Mouse (Mus musculus): Measurements from ENCODE around the gene Gm28047.

The Gm28047 gene

GRCm38 (mm10) chr15:102515261-102515660 lies 109.6 kb downstream of the Gm28047 start:
- DNase-seq: no peak

GRCm38 (mm10) chr15:102513004-102513403 lies 111.9 kb downstream of the Gm28047 start:
- DNase-seq: no peak

- no peak for DNase-seq
Measured at GRCm38 (mm10) chr15:102512471-102512870, 112.4 kb downstream of the Gm28047 start.

- DNase-seq: no peak
Measured at GRCm38 (mm10) chr15:102512010-102512409, 112.9 kb downstream of the Gm28047 start.

GRCm38 (mm10) chr15:102511285-102511833 lies 113.5 kb downstream of the Gm28047 start:
- DNase-seq: no peak

- peak; percentile 62 to 74 for DNase-seq
Measured at GRCm38 (mm10) chr15:102510590-102511284, 114.1 kb downstream of the Gm28047 start.

GRCm38 (mm10) chr15:102510110-102510509 lies 114.8 kb downstream of the Gm28047 start:
- DNase-seq: no peak

GRCm38 (mm10) chr15:102508336-102508735 lies 116.5 kb downstream of the Gm28047 start:
- DNase-seq: no peak

- no peak for DNase-seq
Measured at GRCm38 (mm10) chr15:102507561-102507960, 117.3 kb downstream of the Gm28047 start.

GRCm38 (mm10) chr15:102506864-102507263 lies 118.0 kb downstream of the Gm28047 start:
- no peak for DNase-seq

GRCm38 (mm10) chr15:102506464-102506830 lies 118.4 kb downstream of the Gm28047 start:
- no peak for DNase-seq

- DNase-seq: no peak
Measured at GRCm38 (mm10) chr15:102505770-102506463, 119.0 kb downstream of the Gm28047 start.

GRCm38 (mm10) chr15:102505073-102505769 lies 119.6 kb downstream of the Gm28047 start:
- no peak for DNase-seq

GRCm38 (mm10) chr15:102503924-102504782 lies 120.7 kb downstream of the Gm28047 start:
- DNase-seq: no peak

- no peak for DNase-seq
Measured at GRCm38 (mm10) chr15:102503447-102503846, 121.4 kb downstream of the Gm28047 start, which contains the start of gene Gm10337. Gm10337 (plus strand) TSS chr15:102503722.

GRCm38 (mm10) chr15:102502254-102502840 lies 122.5 kb downstream of the Gm28047 start:
- DNase-seq: no peak

GRCm38 (mm10) chr15:102501084-102501814 lies 123.6 kb downstream of the Gm28047 start:
- DNase-seq: no peak

- DNase-seq: no peak
Measured at GRCm38 (mm10) chr15:102500479-102500878, 124.4 kb downstream of the Gm28047 start.

GRCm38 (mm10) chr15:102499851-102500250 lies 125.0 kb downstream of the Gm28047 start:
- DNase-seq: no peak

- no peak for DNase-seq
Measured at GRCm38 (mm10) chr15:102499370-102499769, 125.5 kb downstream of the Gm28047 start.

GRCm38 (mm10) chr15:102498322-102498721 lies 126.5 kb downstream of the Gm28047 start:
- no peak for DNase-seq

Measured in spleen, adult 18-20 months (tissue).